Mouse (Mus musculus) lung, postnatal 0 days (tissue): ENCODE results near the gene Psmb7. TPM values are rescaled to one million over a fixed set of nuclear protein-coding genes. Genes with fewer than 3 reads are reported as not detected.

Source experiments
- ATAC-seq: fragments of 200-750 bp; cut with Nextera tagmentation; 2 replicates; pipeline ENCODE4 v1.8.0; 2017; ENCODE audit warnings: moderate library complexity
- DNase-seq: peaks from one replicate; pipeline ENCODE4 v3.0.0-alpha.2; 2016; ENCODE audit warnings: low spot score
- H3K27ac ChIP-seq: fragments of 300-500 bp; sonication (generic); 2 replicates; pipeline ENCODE4 v1.5.1; 2014; ENCODE audit warnings: antibody characterized with exemption, mild to moderate bottlenecking, low read length, mixed read lengths
- H3K27me3 ChIP-seq: fragments of 300-500 bp; sonication (generic); replicated peaks from 2 replicates; pipeline ENCODE4 v1.6.1; 2014; ENCODE audit warnings: low read length, mixed read lengths; ENCODE audit not compliant: insufficient read depth
- H3K36me3 ChIP-seq: fragments of 300-500 bp; sonication (generic); 2 replicates; pipeline ENCODE4 v1.6.1; 2014; ENCODE audit warnings: low read length, mixed read lengths; ENCODE audit not compliant: insufficient read depth
- H3K4me1 ChIP-seq: fragments of 300-500 bp; sonication (generic); 2 replicates; pipeline ENCODE4 v1.6.1; 2014; ENCODE audit warnings: antibody characterized with exemption, low read depth, low read length, mixed read lengths; ENCODE audit not compliant: insufficient read depth
- H3K4me2 ChIP-seq: fragments of 300-500 bp; sonication (generic); replicated peaks from 2 replicates; pipeline ENCODE4 v1.6.1; 2014; ENCODE audit warnings: low read depth, mild to moderate bottlenecking, low read length, moderate library complexity, mixed read lengths
- H3K4me3 ChIP-seq: fragments of 300-500 bp; sonication (generic); 2 replicates; pipeline ENCODE4 v1.5.1; 2014; ENCODE audit warnings: low read depth, low read length
- H3K9ac ChIP-seq: fragments of 300-500 bp; sonication (generic); replicated peaks from 2 replicates; pipeline ENCODE4 v1.6.1; 2014; ENCODE audit warnings: low read depth, mild to moderate bottlenecking
- H3K9me3 ChIP-seq: fragments of 300-500 bp; sonication (generic); 2 replicates; pipeline ENCODE4 v1.6.1; 2016; ENCODE audit warnings: low read length, mixed read lengths
- CTCF ChIP-seq: IDR thresholded peaks from 2 replicates; pipeline ENCODE4 v1.5.1; 2016; ENCODE audit warnings: antibody characterized with exemption, mild to moderate bottlenecking
- EP300 ChIP-seq: IDR thresholded peaks from 2 replicates; pipeline ENCODE4 v1.6.1; 2016; ENCODE audit warnings: antibody characterized with exemption, mild to moderate bottlenecking, control low read depth
- WGBS: fragments of 180-500 bp; shearing (Covaris S2); extraction: QIAGEN DNeasy Blood & Tissue Kit; methylation state at CpG from one replicate; pipeline ENCODE4 v1.1.7; 2014; 5-methylcytosine and 5-hydroxymethylcytosine counted together
- microRNA-seq: library from miRNA; unstranded; fragments of <30 nt; microRNA quantifications from one replicate; pipeline ENCODE4, GENCODE M21; 2016
- polyA plus RNA-seq: library from polyadenylated mRNA; unstranded; fragments of >200 nt; fragmentation: Nextera tagmentation; extraction: Ambion mirVana; gene quantifications from 2 replicates; pipeline ENCODE4 v1.2.1, GENCODE M21; 2015

The Psmb7 gene
- polyA plus RNA-seq, 1 experiment from 2014 or later: 135 TPM

DNA sequence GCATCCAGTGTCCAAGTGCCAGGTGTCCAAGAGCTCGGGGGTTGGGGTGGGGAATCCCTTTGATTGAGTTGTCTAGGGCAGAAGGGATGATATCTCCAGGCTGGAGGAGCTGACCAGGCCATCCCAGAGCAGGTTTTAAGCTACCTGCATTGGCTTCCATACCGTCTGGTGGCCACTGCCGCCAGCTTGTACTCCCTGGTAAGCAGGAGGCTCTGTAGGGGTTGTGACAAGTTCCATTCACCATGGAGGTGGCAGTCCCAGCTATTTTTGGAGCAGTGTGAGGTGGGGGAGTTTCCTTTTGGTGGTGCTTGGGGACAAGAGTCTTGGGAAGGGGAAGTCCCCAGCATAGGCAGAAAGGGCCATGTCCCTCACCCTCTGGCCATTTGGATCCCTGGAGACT is 102.8 kb downstream of the Psmb7 start:
- no peak overlapping the region for H3K27ac ChIP-seq
- no peak overlapping the region for H3K9ac ChIP-seq
- DNase-seq (no peak), ATAC-seq (no peak)
- no peaks in the 10 kb centered on the region for H3K9me3 ChIP-seq
- peaks cover 31% of the 10 kb centered on the region for H3K4me1 ChIP-seq
- 76% methylated on average over 3 of the region's 3 CpGs for WGBS
- no peaks in the 10 kb centered on the region for H3K27me3 ChIP-seq
- TF ChIP-seq CTCF (no peak), EP300 (no peak)
- H3K36me3 ChIP-seq: no peaks in the 10 kb centered on the region
- H3K4me2 ChIP-seq: no peak overlapping the region
- H3K4me3 ChIP-seq: no peak overlapping the region

DNA sequence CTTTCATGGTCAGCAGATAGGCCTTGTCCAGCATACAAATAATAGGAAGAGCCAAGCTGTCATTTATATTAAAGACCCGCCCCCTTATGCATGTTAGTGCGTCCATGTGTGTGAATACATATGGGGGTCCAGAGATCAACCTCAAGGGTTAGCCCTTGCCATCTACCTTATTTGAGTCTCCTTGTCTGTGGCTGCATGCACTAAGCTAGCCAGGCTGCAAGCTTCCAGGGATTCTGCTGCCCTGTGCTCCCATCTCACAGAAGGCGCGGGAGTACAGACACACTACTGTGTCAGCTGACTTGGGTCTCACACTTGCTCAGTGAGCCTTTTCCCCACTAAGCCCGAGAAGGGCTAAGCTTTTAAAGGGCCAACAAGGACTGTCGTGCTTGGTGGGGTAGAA is 103.2 kb downstream of the Psmb7 start:
- H3K4me2 ChIP-seq: no peak overlapping the region
- H3K4me3 ChIP-seq: no peak overlapping the region
- TF ChIP-seq EP300: no peak
- TF ChIP-seq CTCF: no peak
- H3K9me3 ChIP-seq: no peaks in the 10 kb centered on the region
- WGBS: 90% methylated on average over 6 of the region's 6 CpGs
- H3K27me3 ChIP-seq: no peaks in the 10 kb centered on the region
- ATAC-seq: no peak
- H3K9ac ChIP-seq: no peak overlapping the region
- DNase-seq: no peak
- H3K4me1 ChIP-seq: peaks cover 31% of the 10 kb centered on the region
- H3K27ac ChIP-seq: no peak overlapping the region
- H3K36me3 ChIP-seq: no peaks in the 10 kb centered on the region

DNA sequence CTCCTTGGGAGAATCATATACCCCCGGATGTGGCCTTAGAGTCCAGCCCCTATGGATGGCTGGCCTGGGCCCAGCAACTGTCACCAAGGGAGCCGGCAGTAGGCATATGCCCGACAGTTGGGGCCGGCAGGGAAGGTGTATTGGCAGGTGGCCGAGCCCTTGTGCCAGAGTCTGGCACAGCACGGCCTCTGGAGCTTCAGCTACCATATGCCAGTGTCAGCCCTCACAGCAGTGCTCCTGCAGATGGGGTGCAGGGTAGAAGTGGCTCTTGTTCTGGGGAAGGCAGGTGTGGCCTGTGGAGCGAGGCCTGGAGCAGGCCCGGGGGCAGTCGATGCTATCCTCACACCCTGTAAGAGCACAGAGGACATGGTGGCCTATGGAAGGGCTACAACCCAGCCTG is 104.2 kb downstream of the Psmb7 start:
- peaks cover 38% of the 10 kb centered on the region for H3K4me1 ChIP-seq

More for the DNA sequence above, 104.2 kb downstream of the Psmb7 start:
- no peak overlapping the region for H3K27ac ChIP-seq
- TF ChIP-seq CTCF (no peak), EP300 (no peak)
- no peaks in the 10 kb centered on the region for H3K27me3 ChIP-seq
- 67% methylated on average over 9 of the region's 9 CpGs for WGBS
- no peak overlapping the region for H3K4me2 ChIP-seq
- no peak for DNase-seq
- no peaks in the 10 kb centered on the region for H3K36me3 ChIP-seq
- no peak overlapping the region for H3K9ac ChIP-seq
- H3K9me3 ChIP-seq: no peaks in the 10 kb centered on the region
- no peak for ATAC-seq
- H3K4me3 ChIP-seq: no peak overlapping the region

Small RNA genes within 50 kb of the gene (microRNA-seq; reads per million reads assigned to microRNA genes)
- gene Gm27634: not detected

Other genes starting within 250 kb of the Psmb7 start
- 57.8 and 69.4 TPM in 2 replicates for gene Nek6, start 132.4 kb downstream of the Psmb7 start, polyA plus RNA-seq
- gene Nr5a1, start 70.5 kb upstream of the Psmb7 start, polyA plus RNA-seq: 0.08 and 0.15 TPM in 2 replicates